Mouse (Mus musculus) left cerebral cortex, postnatal 10 days (tissue): ENCODE data around the gene Tmem238l. TPM values are rescaled to one million over a fixed set of nuclear protein-coding genes. Genes with fewer than 3 reads are reported as not detected.
A peak's percentile ranks its signal among the peaks of the same experiment; 100 is the strongest.

Experiments used
- DNase-seq, 2 experiments: peaks; one replicate each; pipeline ENCODE4 v3.0.0; 2021 to 2022; ENCODE audit warnings: low spot score in 2 of 2, mixed read lengths in 1 of 2; ENCODE audit errors: extremely low spot score in 1 of 2
- intact Hi-C: fragments of 180-260 bp; cut with DNase I; formaldehyde crosslinking; loops from one replicate; pipeline ENCODE4 v1.15.1; 2025
- total RNA-seq, 2 experiments: library from RNA; stranded (reverse); gene quantifications; 2 replicates each; pipeline ENCODE4 v1.2.3; 2021

Gene Tmem238l
- total RNA-seq, 2 experiments from 2014 or later, result not detected

GRCm38 (mm10) chr11:66968575-66968974, 12.1 kb downstream of the Tmem238l start:
- intact Hi-C loops, result no loop called here

DNA sequence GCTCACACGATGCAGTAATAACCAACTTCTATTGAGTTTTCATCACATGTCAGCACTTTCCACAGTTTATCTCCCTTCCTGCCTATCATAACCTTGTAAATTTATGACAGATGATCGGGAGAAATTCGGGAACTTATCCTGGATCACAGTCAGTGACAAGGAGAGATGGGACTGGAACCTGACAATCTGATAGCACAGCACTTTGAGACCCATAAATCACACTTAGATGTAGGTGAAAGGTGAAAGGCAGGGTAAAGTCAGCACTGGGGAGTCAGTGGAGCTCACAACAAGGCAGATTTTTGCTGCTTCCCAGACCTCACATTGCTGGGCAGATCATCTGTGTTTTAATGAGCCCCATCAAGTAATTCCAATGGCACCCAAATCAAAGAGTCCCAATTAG, 17.1 kb downstream of the Tmem238l start:
- no peak for DNase-seq
- intact Hi-C loops, result no loop called here

More at GRCm38 (mm10) chr11:66968575-66968974, 12.1 kb downstream of the Tmem238l start:
- DNase-seq, result no peak

GRCm38 (mm10) chr11:66975606-66976330, 19.3 kb downstream of the Tmem238l start:
- DNase-seq, result no peak
- intact Hi-C loops, result no loop called here

- DNase-seq, result no peak
- intact Hi-C loops, result no loop called here
Observed at GRCm38 (mm10) chr11:66981336-66982115, 25.1 kb downstream of the Tmem238l start.

GRCm38 (mm10) chr11:66982794-66983193, 26.4 kb downstream of the Tmem238l start:
- intact Hi-C loops, result no loop called here
- peak in 1 of 2 experiments; percentile 51 for DNase-seq

GRCm38 (mm10) chr11:66983422-66984164, 27.2 kb downstream of the Tmem238l start:
- DNase-seq, result no peak
- intact Hi-C loops, result loop anchor here (2.0 kb wide), 2 partner anchors 37 to 77 kb away; no protein-coding TSS in a partner anchor

DNA sequence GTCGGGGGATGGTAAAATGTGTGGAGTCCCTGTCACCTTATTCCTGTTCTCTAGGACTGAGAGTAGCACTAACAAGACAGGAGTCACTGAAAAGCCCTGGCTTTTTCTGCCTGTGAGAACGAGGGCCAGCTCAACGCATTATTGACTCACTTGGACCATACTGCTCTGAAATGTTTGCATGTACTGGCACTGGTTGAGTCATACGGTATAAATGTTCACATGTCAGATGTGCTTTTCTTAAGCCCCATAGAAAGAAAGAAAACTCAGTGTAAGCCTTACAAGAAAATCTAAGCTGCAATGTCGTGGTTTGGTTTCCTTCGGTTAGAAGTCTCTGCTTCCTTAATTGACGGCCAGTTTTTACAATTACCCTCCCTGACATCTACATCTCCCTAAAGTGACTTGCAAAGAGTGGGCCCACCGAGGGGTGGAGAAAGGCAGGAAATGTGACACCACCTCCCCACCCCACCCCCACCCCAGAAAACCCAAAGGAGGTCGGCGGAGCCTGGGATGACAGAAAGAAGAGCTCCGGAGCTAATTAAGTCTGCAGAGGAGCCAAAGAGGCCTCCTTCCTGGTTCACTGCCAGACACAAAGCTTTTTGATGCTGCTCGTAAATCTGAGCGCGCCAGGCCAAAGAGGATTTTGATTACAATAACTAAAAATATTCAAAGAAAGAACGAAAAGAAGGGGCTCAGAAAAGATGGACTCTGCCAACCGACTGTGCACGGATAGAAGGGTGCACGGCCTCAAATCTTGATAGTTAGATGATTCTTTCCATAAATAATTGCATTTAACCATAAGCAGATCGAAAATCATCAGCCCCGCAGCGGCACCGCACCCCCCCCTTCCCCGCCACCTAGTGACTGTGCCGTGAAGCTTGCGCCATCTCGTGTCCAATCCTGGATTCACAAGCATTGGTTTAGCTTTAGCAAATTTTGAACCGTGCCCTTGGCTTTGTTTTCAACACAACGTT, 28.0 kb downstream of the Tmem238l start:
- intact Hi-C loops, result loop anchor here (2.0 kb wide), 2 partner anchors 36 to 78 kb away; no protein-coding TSS in a partner anchor
- peak; percentile 57 to 80 for DNase-seq

GRCm38 (mm10) chr11:66985136-66985702, 28.8 kb downstream of the Tmem238l start:
- intact Hi-C loops, result loop anchor here (2.0 kb wide), 2 partner anchors 36 to 78 kb away; no protein-coding TSS in a partner anchor

GRCm38 (mm10) chr11:66992150-66992549, 35.7 kb downstream of the Tmem238l start:
- intact Hi-C loops, result no loop called here
- DNase-seq, result no peak

More at GRCm38 (mm10) chr11:66985136-66985702, 28.8 kb downstream of the Tmem238l start:
- DNase-seq, result no peak

DNA sequence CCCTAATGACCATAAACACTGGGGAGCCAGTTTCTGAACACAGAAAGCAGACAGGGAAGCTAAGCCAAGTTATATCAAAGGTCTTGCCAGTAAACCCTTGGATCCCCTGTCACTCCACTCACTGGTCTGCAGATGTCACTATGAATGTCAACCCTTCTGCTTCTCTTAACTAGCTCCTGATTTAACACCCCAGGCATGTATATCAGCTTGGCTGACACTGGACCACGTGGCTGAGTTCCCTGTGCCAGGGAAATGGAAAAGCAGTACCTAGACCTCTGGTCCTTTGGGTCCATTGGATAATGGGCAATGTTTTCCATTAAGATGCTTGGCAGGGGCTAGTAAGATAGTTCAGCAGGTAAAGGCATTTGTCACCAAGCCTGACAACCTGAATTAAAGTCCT, 37.2 kb downstream of the Tmem238l start:
- DNase-seq, result no peak
- intact Hi-C loops, result no loop called here

DNA sequence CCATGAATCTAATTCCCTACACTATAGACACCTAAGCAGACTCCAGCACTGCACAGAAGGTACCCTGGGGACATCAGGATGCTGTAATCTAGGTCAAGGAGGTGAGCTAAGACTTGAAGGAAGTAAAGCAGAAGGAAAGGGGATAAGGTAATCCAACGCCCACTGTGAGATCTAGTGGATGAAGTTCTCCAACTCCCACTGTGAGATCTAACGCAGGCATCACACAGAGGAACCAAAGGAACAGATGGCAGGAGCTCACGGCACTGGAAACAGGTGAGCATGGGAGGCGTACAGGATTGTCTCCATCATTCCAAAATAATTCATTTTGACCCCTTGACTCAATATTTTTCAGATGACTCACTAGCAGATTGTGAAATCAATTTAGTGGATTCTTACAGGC, 40.0 kb downstream of the Tmem238l start:
- intact Hi-C loops, result no loop called here
- no peak for DNase-seq

DNA sequence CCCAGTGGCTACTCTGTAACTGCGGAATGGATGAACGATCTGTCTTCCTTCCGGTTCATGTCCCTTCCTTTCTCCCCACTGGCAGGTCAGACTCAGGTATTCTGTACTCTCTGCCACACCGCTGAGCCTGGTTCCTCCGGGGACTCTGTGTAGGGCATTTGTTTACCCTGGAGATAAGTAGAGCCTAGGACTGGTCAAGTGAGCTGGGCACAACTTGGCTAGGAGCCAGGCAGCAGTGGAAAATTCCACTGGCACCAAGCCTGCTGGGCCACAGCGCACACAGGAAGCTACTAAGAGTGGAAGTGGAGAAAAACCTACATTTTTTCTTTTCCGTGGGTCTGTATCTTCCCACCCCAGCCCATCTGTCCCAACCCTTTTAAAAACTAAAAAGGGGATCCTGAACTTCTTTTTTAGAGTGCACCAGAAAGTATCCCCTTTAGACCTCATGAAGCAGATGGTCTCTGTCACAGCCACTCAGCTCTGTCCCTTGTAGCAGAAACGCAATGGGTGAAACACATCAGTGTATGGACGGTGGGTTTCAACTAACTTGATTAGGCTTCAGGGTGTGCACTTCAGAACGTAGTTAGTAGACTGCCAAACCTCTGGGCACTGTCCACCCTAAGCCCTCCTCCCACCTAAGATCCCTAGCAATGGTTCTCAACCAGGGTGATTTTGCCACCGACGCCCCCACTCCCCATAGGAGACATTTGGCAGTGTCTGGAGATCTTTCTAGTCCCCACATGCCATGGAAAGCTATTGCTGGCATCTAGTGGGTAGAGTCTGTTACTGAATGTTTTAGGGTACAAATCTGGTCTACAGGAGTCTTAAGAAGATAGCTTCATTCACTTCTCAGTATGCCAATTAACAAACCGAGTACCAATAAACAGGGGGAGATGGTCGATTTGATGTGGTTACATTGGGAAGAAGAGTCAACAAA, 42.3 kb downstream of the Tmem238l start:
- intact Hi-C loops, result no loop called here
- peak in 1 of 2 experiments; percentile 46 for DNase-seq

GRCm38 (mm10) chr11:67000671-67001070, 44.2 kb downstream of the Tmem238l start:
- intact Hi-C loops, result no loop called here
- no peak for DNase-seq

DNA sequence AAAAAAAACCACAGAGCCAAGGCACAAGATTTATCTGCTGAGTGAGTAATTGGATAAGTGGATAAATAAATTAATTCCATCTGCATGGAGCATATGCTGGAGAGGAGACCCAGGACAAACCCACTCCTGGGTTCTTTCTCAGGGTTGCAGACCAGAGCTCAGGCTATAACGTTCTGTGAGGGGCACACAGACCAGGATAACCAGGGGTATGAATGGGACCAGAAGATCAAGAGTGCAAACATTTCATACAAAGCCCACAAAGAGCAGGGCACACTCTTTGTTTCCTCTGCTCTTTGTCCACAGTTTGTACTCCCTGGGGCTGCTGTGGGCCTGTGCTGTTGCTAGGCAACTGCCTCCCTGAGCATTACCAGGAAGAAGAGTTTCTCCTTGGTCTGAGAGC, 45.3 kb downstream of the Tmem238l start:
- no peak for DNase-seq
- intact Hi-C loops, result no loop called here

- no peak for DNase-seq
- intact Hi-C loops, result no loop called here
Observed at GRCm38 (mm10) chr11:67002911-67003310, 46.5 kb downstream of the Tmem238l start.

DNA sequence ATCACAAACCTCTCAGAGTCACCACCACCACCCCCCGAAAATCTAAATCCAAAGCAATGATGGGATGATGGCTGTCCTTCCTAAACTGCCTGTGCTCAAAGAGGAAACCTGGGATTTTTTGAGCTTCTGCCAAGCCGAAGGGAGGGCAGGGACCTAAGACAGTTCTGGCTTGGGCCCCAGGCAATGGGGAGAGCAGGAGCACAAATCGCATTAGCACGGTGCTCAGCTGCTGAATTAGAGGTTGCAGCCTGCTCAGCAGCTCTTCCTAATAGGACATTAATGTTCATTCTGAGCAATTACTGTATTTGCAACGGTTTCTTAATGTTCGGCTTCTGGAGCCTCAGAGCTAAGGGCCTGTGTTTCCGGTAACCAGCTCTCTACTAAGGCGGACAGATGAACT, 51.5 kb downstream of the Tmem238l start:
- no peak for DNase-seq
- intact Hi-C loops, result no loop called here

DNA sequence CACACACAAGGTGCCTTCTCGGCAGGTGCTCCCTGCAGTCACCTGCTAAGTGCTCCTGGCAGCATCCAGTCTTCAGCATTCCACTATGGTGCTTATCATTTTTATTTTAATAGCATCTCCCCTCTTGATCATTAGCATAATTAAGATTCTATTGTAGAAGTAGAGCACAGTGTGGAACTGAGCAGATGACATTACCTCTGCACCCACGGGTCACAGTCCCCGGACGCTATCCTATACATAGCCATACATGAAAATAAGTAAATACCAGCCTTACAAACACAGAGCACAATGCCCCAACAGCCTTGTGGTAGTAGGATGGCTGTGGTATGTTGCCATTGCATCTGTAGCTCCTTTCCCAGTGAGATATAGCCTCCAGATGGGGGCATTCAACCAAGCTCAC, 52.1 kb downstream of the Tmem238l start:
- DNase-seq, result no peak
- intact Hi-C loops, result no loop called here
